Mouse (Mus musculus) G1E-ER4 (cell line): ENCODE measurements around the gene Tex38. TPM values are rescaled to one million over a fixed set of nuclear protein-coding genes. Genes with fewer than 3 reads are reported as not detected.

Source experiments
- GATA1 ChIP-seq: IDR thresholded peaks from one replicate; pipeline ENCODE4 v1.8.0; 2012; ENCODE audit warnings: low read length, inconsistent platforms
- polyA plus RNA-seq: library from polyadenylated mRNA; stranded (reverse); fragments of >175 nt; gene quantifications from 2 replicates; pipeline ENCODE4 v1.2.3, GENCODE M21; 2012

Gene Tex38
- polyA plus RNA-seq, 1 experiment = not detected

DNA sequence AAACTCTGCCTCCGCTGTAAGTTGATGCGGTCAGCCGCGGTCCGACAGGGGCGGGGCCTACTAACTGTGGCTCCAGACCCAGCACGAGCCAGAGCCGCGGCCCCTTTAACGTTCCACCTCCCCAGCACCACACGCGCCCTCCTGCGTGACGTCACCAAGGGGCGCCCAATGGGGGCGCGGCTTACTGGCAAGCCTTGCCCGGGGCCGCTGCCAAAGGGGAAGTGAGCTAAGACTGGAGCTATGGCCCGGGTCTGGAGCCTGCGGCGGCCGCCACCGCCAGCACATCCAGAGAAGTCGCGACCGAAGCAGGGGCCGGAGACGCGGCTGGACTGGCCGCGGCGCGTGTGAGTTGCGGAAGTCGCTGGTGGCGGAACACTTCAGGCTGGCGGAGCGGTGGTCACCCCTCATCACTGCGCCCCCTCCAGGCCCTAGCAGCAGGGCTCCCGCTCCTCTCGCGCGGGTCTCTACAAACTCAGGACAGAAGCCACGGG, 43.2 kb downstream of the Tex38 start, which contains the start of gene Efcab14:
Efcab14 (plus strand) TSS at position 194 of the 491 bp plus-strand sequence.
- TF ChIP-seq GATA1 = no peak

DNA sequence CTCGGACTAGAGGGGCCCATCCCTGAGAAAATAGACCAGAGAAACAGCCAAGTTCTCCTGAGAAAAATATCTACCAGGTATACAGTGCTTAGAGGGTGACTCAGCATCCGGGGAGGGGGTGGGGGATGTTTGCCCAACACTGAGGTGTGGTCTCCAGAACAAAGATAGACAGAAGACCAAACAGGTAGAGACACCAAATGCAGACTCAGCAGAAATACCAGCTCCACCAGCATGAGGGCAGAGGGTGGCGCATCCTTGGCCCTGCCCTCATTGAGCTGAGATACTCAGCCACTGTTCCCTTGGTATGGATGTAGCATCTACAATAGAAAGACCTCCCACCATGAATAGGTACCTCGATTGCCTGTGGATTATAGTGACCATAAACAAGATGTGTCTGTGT, 46.0 kb downstream of the Tex38 start:
- no peak for TF ChIP-seq GATA1

DNA sequence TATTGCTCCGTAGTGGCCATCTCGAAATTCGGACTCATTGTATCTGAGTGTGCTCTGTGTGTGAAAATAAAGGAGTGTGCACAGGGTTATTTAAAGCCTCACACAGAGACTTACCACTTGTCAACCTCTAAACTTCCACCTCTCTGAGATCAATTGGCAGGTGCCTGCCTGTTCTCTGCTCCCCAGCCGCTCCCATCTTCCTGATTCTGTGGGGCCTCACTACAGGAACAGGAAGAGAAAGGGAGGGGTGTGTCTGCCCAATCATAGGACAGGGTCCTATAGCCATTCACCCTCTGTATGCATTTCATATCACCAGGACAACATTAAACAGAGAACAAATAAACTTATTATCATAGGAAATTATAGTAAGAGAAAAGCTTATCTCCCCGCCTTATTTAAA, 47.1 kb downstream of the Tex38 start:
- TF ChIP-seq GATA1 = no peak

DNA sequence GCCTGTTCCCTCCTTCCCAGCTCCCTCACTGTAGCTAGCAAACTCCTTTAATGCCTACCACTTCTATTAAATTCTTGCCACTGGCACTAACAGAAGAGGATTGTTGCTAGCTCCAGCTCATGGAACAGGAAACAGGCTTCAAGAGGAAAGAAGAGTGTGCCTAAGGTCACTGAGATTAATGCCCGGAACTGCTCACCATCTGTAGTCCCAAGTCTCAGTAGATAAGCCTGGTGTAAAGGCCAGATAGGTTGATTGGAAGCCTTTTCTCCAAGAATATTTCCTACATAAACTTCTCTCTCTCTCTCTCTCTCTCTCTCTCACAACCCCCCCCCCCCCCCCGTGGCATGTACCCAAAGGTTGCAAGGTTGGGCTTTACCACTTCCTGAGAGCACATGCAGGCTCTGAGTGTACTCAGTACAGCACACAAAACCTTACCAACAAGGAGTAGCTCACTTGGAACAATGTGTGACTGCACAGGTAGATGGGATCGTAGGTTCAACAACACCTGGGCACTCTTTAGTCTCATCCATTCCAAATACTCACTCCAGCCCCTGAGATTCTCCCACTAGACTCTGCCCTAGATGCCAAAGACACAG, 48.5 kb downstream of the Tex38 start:
- TF ChIP-seq GATA1 = peak; percentile 8

DNA sequence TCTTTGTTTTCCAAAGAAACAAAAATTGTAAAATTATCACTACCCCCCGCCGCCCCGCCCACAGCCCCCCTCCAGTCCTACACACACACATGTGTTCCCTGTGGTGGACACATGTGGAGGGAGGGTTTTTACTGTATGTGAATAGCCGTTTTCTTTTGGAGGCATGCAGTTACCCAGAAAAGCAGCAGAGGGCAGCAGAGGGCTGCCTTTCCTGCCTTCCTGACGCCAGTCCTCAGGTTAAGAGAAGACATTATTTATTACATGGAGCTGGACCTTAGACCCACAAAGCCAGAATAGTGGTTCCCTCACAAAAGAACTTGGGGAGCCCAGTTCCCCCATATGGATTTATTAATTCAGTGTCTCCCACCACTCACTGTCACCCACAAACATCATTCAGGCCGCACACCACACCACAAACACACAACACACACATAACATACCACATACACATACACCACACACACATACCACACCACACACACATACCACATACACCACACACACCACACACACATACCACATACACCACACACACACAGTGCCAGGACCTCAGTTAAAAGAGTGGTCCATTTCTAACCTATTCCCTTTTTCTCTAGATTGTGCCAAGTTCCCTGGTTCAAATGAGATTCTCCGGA, 49.1 kb downstream of the Tex38 start:
- TF ChIP-seq GATA1 = no peak

Other genes with a start within 250 kb of the Tex38 start
- gene Cyp4a31, start 217.4 kb downstream of the Tex38 start, polyA plus RNA-seq = not detected in 2 replicates
- not detected in 2 replicates for gene Cyp4a32, start 180.0 kb downstream of the Tex38 start, polyA plus RNA-seq
- not detected in 2 replicates for gene Cyp4b1, start 133.3 kb downstream of the Tex38 start, polyA plus RNA-seq
- gene Efcab14, start 43.3 kb downstream of the Tex38 start, polyA plus RNA-seq = 18.6 and 21.4 TPM in 2 replicates
- 16.4 and 21.4 TPM in 2 replicates for gene Atpaf1, start 3.8 kb upstream of the Tex38 start, polyA plus RNA-seq
- 9.2 and 15.7 TPM in 2 replicates for gene Mob3c, start 47.1 kb upstream of the Tex38 start, polyA plus RNA-seq
- gene Mknk1, start 58.2 kb upstream of the Tex38 start, polyA plus RNA-seq = 35.7 and 36.6 TPM in 2 replicates
- not detected in 2 replicates for gene Kncn, start 103.4 kb upstream of the Tex38 start, polyA plus RNA-seq
- gene 6430628N08Rik, start 109.6 kb upstream of the Tex38 start, polyA plus RNA-seq = not detected in 2 replicates
- gene Dmbx1, start 158.9 kb upstream of the Tex38 start, polyA plus RNA-seq = not detected in 2 replicates
- gene Faah, start 236.9 kb upstream of the Tex38 start, polyA plus RNA-seq = not detected in 2 replicates